ENCODE assay signal across 18 mouse cellular contexts in genomic region chr9:60151897-60152627, GRCm38 (mm10).
A peak's percentile ranks its signal among the peaks of the same experiment; 100 is the strongest.
DNase-seq lines count a peak whose midpoint lies in the region; ATAC-seq and TF ChIP-seq lines count a peak whose summit lies in the region.
"Had no signal": no experiment of that assay in that cellular context is flagged by ENCODE, and none has a peak within 500 bp of the region (broad histone marks: within the 10 kb centered on the region; RNA-seq: fewer than 3 reads in every experiment).

No protein-coding gene starts in this region.

- no peaks in the 10 kb centered on the region for H3K27me3 ChIP-seq in lung, embryonic 14.5 days (ENCODE audit: insufficient read depth, low read length)
- no peaks in the 10 kb centered on the region for H3K27me3 ChIP-seq in midbrain, embryonic 11.5 days (ENCODE audit: control insufficient read depth, insufficient read depth, low read length)
- H3K27me3 ChIP-seq in midbrain, embryonic 10.5 days (ENCODE audit: low read depth, poor library complexity, severe bottlenecking): no peaks in the 10 kb centered on the region
- H3K27me3 ChIP-seq in stomach, embryonic 15.5 days (replicated peaks): no peaks in the 10 kb centered on the region
- no peaks in the 10 kb centered on the region for H3K27me3 ChIP-seq in forebrain, embryonic 14.5 days (replicated peaks; ENCODE audit: control insufficient read depth, insufficient read depth, low read length)
- H3K27me3 ChIP-seq: embryonic facial prominence, embryonic 13.5 days; forebrain, embryonic 13.5 days; heart, embryonic 12.5 days had no signal

- H3K4me3 ChIP-seq in lung, embryonic 14.5 days (ENCODE audit: low read depth, low read length): no peak overlapping the region
- H3K4me3 ChIP-seq in midbrain, embryonic 11.5 days (ENCODE audit: low read depth, low read length): no peak overlapping the region
- H3K4me3 ChIP-seq in midbrain, embryonic 10.5 days: no peak overlapping the region
- no peak overlapping the region for H3K4me3 ChIP-seq in stomach, embryonic 15.5 days (replicated peaks)
- H3K4me3 ChIP-seq in forebrain, embryonic 14.5 days (ENCODE audit: low read depth, low read length): no peak overlapping the region
- H3K4me3 ChIP-seq: embryonic facial prominence, embryonic 13.5 days; forebrain, embryonic 13.5 days; heart, adult 2 months; heart, embryonic 12.5 days; hindbrain, embryonic 10.5 days had no signal

- TF ChIP-seq CTCF in lung, embryonic 14.5 days (IDR thresholded peaks at IDR 0.05; ENCODE audit: low read depth): no peak

- DNase-seq in lung, embryonic 14.5 days: peak; percentile 43
- DNase-seq in lung, adult 18-20 months: no peak
- peak; percentile 70 for DNase-seq in midbrain, embryonic 11.5 days (ENCODE audit: low spot score, missing footprints)
- no peak for DNase-seq in midbrain, embryonic 10.5 days (ENCODE audit: low spot score)
- no peak for DNase-seq in forebrain, embryonic 14.5 days (ENCODE audit: low spot score)
- DNase-seq in thymus, postnatal 25 days: no peak
- DNase-seq: adrenal gland, postnatal 10 days; cerebellum, adult 11 months; cerebellum, adult 8-10 months; cerebellum, postnatal 14 days; gastrocnemius, postnatal 36 days; heart, adult 2 months had no signal

- H3K4me2 ChIP-seq in lung, embryonic 14.5 days: no peak overlapping the region
- H3K4me2 ChIP-seq in midbrain, embryonic 11.5 days: no peak overlapping the region
- H3K4me2 ChIP-seq in stomach, embryonic 15.5 days: no peak overlapping the region
- H3K4me2 ChIP-seq in forebrain, embryonic 14.5 days (ENCODE audit: low read length): no peak overlapping the region
- H3K4me2 ChIP-seq: embryonic facial prominence, embryonic 13.5 days; forebrain, embryonic 13.5 days; heart, embryonic 12.5 days; hindbrain, embryonic 14.5 days had no signal

- no peaks in the 10 kb centered on the region for H3K4me1 ChIP-seq in lung, embryonic 14.5 days (ENCODE audit: insufficient read depth)
- H3K4me1 ChIP-seq in midbrain, embryonic 11.5 days (ENCODE audit: control insufficient read depth, insufficient read depth, low read length): peaks cover 10% of the 10 kb centered on the region
- H3K4me1 ChIP-seq in midbrain, embryonic 10.5 days: peaks cover 23% of the 10 kb centered on the region
- no peaks in the 10 kb centered on the region for H3K4me1 ChIP-seq in stomach, embryonic 15.5 days
- peaks cover 8% of the 10 kb centered on the region; the same call in 1 of the 2 replicates for H3K4me1 ChIP-seq in forebrain, embryonic 14.5 days (ENCODE audit: control insufficient read depth, insufficient read depth, low read length)
- H3K4me1 ChIP-seq: embryonic facial prominence, embryonic 13.5 days; heart, embryonic 12.5 days had no signal

- WGBS in lung, embryonic 14.5 days: 58% methylated on average over 11 of the region's 11 CpGs
- 90% methylated on average over 11 of the region's 11 CpGs for whole genome bisulfite sequencing in midbrain, embryonic 11.5 days
- 90% methylated on average over 11 of the region's 11 CpGs for WGBS in midbrain, embryonic 10.5 days
- 51% methylated on average over 11 of the region's 11 CpGs for WGBS in stomach, embryonic 15.5 days
- WGBS in forebrain, embryonic 14.5 days: 92% methylated on average over 11 of the region's 11 CpGs

- H3K9ac ChIP-seq in lung, embryonic 14.5 days: no peak overlapping the region
- no peak overlapping the region for H3K9ac ChIP-seq in midbrain, embryonic 11.5 days (ENCODE audit: low read length)
- no peak overlapping the region for H3K9ac ChIP-seq in stomach, embryonic 15.5 days
- no peak overlapping the region for H3K9ac ChIP-seq in forebrain, embryonic 14.5 days (ENCODE audit: low read length)
- H3K9ac ChIP-seq: embryonic facial prominence, embryonic 13.5 days; forebrain, embryonic 13.5 days; heart, embryonic 12.5 days; hindbrain, embryonic 14.5 days had no signal

- peak; percentile 75 for ATAC-seq in lung, embryonic 14.5 days (ENCODE audit: insufficient read depth)
- no peak for ATAC-seq in midbrain, embryonic 11.5 days (ENCODE audit: low FRiP score)
- ATAC-seq in stomach, embryonic 15.5 days (ENCODE audit: insufficient read depth, low FRiP score, low read depth): peak; percentile 79; the same call in 1 of the 2 replicates
- ATAC-seq in forebrain, embryonic 14.5 days: no peak
- ATAC-seq: forebrain, embryonic 13.5 days had no signal

- H3K27ac ChIP-seq in lung, embryonic 14.5 days (ENCODE audit: low read depth): peak overlapping the region; percentile 83
- no peak overlapping the region for H3K27ac ChIP-seq in midbrain, embryonic 11.5 days (ENCODE audit: low read depth, low read length)
- no peak overlapping the region for H3K27ac ChIP-seq in midbrain, embryonic 10.5 days (replicated peaks)
- H3K27ac ChIP-seq in stomach, embryonic 15.5 days: peak overlapping the region; percentile 31
- H3K27ac ChIP-seq in forebrain, embryonic 14.5 days (ENCODE audit: low read depth, low read length): no peak overlapping the region
- H3K27ac ChIP-seq: embryonic facial prominence, embryonic 13.5 days; forebrain, embryonic 13.5 days; heart, adult 2 months; hindbrain, embryonic 10.5 days; hindbrain, embryonic 14.5 days had no signal

- H3K9me3 ChIP-seq in lung, embryonic 14.5 days (ENCODE audit: low read depth, low read length): no peaks in the 10 kb centered on the region
- H3K9me3 ChIP-seq in midbrain, embryonic 11.5 days (ENCODE audit: control insufficient read depth, low read length): no peaks in the 10 kb centered on the region
- 0 out of 2 replicates have a peak, but pooled peaks cover 7% of the 10 kb centered on the region for H3K9me3 ChIP-seq in midbrain, embryonic 10.5 days (replicated peaks)
- H3K9me3 ChIP-seq in stomach, embryonic 15.5 days: no peaks in the 10 kb centered on the region
- no peaks in the 10 kb centered on the region for H3K9me3 ChIP-seq in forebrain, embryonic 14.5 days (replicated peaks; ENCODE audit: control insufficient read depth, low read length)
- H3K9me3 ChIP-seq: embryonic facial prominence, embryonic 13.5 days; forebrain, embryonic 13.5 days had no signal

- H3K36me3 ChIP-seq in lung, embryonic 14.5 days (ENCODE audit: insufficient read depth): no peaks in the 10 kb centered on the region
- no peaks in the 10 kb centered on the region for H3K36me3 ChIP-seq in midbrain, embryonic 11.5 days (ENCODE audit: control insufficient read depth, insufficient read depth, low read length)
- H3K36me3 ChIP-seq in midbrain, embryonic 10.5 days: no peaks in the 10 kb centered on the region
- no peaks in the 10 kb centered on the region for H3K36me3 ChIP-seq in stomach, embryonic 15.5 days
- H3K36me3 ChIP-seq in forebrain, embryonic 14.5 days (ENCODE audit: control insufficient read depth, insufficient read depth, low read length): no peaks in the 10 kb centered on the region
- H3K36me3 ChIP-seq: embryonic facial prominence, embryonic 13.5 days; heart, embryonic 12.5 days; hindbrain, embryonic 10.5 days had no signal

Comparison
In these comparisons a context has a peak if more than half of its experiments do, and no peak if none do; other contexts are left out.
1. DNase-seq: peak in lung, embryonic 14.5 days (single experiment) and midbrain, embryonic 11.5 days (single experiment); none in lung, adult 18-20 months (0 of 2), midbrain, embryonic 10.5 days (single experiment), forebrain, embryonic 14.5 days (single experiment) and thymus, postnatal 25 days (single experiment).
2. ATAC-seq: peak in lung, embryonic 14.5 days (single experiment) and stomach, embryonic 15.5 days (single experiment); none in midbrain, embryonic 11.5 days (single experiment) and forebrain, embryonic 14.5 days (single experiment).
3. H3K27ac ChIP-seq: peak in lung, embryonic 14.5 days (single experiment) and stomach, embryonic 15.5 days (single experiment); none in midbrain, embryonic 11.5 days (single experiment), midbrain, embryonic 10.5 days (single experiment) and forebrain, embryonic 14.5 days (single experiment).